Mouse (Mus musculus) CD4-positive, CD25-positive, alpha-beta regulatory T cell (primary cell): ENCODE measurements around the gene Ccdc88c. TPM values are rescaled to one million over a fixed set of nuclear protein-coding genes. Genes with fewer than 3 reads are reported as not detected.

Experiments
- polyA plus RNA-seq: library from polyadenylated mRNA; unstranded; fragments of 100-300 nt; shearing (Covaris generic); gene quantifications from one replicate; pipeline ENCODE4 v1.2.1, GENCODE M21; 2017

Ccdc88c gene
- 117 TPM for polyA plus RNA-seq

DNA sequence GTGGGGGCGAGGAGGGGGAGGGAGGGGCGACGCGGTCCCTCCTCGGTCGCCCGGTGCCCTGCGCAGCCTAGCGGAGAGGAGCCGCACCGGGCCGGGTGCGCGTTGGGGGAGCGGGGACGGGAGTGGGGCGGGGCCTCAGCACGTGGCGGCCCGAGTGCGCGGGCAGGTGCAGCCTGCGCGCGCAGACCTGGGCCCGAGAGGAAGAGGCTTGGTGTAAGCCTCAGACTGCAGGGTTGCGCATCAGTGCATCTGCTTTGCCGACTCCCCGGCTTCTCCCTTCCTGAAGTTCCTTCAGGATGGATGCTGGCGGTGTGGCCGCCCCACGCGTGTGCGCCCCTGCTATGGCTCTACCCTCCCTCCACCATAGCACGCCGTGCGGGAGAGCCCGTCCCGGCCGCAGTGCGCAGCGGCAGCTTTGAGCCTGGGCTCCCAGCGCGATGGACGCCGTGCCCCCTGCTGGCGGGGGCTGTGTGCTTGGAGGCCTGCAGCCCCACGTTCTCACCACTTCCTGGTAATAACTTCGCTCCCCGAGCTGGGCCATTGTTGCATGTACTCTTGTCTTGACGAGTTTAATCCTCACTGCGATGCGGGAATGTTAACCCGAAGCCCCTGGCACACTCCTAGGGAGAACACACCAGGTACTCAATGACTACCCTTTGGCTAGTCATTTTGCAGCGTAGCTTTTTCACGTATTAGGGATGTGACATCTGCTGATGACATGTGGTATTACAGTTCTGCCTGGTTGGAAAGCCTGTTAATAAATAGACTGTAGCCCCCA lies at the start of gene Ccdc88c:
Gene Ccdc88c, minus strand, starts transcription at position 103 of the 778 bp plus-strand sequence.

DNA sequence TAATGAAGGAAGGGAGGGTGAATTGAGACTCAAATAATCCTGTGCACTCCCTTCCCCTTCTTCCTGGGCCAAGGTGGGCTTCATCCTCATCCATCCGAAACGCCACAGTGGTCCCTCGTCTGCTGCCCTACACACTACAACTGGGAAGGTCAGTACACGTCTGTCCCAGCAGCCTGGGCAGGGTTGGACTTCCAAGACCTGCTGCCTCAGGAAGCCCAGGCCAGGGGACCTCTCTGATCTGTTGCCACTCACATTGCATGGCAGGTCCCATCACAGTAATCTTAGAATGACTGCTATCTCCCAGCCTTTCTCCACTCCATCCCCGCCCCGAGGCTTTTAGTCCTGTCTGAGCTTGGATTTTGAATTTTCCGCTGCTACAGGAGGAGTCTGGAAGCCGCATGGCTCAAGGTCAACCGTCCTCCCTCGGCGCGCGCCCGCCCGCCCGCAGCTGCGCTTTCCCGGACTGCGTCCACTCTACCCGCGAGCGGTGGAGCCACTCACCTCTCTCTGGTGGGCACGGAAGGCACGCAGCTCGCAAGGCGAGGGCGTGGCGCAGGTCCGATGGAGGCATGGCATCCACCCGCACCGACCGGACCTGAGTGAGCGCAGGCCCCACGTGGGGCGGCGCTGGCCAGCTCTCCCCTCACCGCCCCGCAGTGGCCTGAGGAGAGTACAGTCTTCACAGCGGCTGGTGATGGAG lies 121.1 kb downstream of the Ccdc88c start, which contains the start of gene Gpr68:
Gene Gpr68, minus strand, starts transcription at position 601 of the 700 bp plus-strand sequence.

Other genes with a start within 250 kb of the Ccdc88c start
- 16.7 TPM for gene Dglucy, start 250.0 kb downstream of the Ccdc88c start, polyA plus RNA-seq
- gene Gpr68, start 120.9 kb downstream of the Ccdc88c start, polyA plus RNA-seq: 38.5 TPM
- gene Ppp4r3a, start 54.6 kb upstream of the Ccdc88c start, polyA plus RNA-seq: 125 TPM